Mouse (Mus musculus) layer of hippocampus, adult 11-12 months (tissue): ENCODE data around the gene Nr6a1.
A peak's percentile ranks its signal among the peaks of the same experiment; 100 is the strongest.

ENCODE experiments used
- DNase-seq: peaks from one replicate; pipeline ENCODE4 v3.0.0; 2022; ENCODE audit warnings: low spot score

Gene Nr6a1

DNA sequence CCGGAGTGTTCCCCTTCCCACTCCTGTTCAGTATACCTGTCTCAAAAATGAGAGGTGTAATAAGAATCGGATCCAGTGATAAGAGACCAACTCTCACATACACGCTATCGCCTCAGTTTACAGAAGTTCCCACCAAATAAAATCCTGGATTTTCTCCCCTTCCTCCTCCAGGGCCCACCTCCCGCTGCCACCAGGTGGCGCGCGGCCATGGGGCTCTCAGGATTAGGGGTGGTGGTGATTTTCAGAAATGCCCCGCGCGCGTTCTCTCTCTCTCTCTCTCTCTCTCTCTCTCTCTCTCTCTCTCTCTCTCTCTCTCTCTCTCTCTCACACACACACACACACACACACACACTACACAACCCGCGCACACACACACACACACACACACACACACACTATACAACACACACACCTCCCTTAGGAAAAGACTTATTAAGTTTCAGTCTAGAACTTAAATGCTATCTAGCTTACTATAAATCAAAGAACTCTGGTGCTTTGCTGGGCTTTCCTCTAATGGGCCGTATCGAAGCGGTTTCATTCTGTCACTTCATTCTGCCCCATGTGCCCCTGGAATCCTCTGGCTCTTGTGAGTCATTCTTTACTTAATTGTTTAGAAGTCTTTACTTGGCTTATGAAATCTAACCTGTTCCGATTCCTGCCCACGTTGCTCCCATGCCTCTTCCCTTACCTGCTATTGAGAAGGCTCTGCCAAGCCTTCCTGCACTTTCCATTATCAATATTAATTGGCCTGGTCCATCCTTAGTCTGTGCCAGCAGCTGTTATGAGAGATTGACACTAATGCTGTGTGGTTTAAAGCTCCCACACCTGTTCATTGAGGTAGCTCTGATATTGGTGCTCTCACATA lies at the start of gene Nr6a1:
TSS of gene Nr6a1 (minus strand) at position 574 of the 865 bp plus-strand sequence.
- DNase-seq: peak; percentile 72

DNA sequence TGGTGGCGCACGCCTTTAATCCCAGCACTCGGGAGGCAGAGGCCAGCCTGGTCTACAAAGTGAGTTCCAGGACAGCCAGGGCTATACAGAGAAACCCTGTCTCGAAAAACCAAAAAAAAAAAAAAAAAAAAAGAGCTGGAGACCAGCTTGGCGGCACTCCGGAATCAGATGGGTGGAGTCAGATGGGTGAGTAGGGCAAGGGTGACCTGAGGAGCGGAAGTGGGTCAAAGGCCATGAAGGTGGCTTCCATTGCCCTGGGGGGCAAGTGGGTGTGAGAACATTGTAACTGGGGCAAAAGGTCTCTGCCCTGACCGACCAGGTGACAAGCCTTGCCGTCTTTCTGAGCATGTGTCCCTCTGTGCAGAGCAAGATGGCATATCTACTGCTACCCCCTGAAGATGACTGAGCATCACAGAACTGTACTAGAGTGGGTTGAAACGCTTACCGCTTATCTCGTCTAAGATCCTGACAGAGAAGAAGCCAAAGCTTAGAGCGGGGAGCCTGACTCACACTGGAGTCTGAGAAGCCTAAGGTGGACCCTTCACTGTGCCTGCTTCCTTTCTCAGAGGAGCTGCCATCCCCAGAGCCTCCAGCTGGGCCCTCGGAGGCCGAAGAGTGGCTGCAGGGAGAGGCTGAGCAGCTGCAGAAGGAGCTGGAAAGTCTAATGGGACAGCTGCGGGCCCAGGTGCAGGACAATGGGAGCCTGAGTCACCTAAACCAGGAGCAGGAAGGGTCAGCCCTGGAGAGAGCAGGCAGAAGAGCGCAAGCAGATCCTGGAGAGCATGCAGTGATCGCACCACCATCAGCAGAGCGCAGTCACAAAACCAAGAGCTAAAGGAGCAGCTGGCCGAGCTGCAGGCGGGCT lies 48.7 kb upstream of the Nr6a1 start:
- no peak for DNase-seq

DNA sequence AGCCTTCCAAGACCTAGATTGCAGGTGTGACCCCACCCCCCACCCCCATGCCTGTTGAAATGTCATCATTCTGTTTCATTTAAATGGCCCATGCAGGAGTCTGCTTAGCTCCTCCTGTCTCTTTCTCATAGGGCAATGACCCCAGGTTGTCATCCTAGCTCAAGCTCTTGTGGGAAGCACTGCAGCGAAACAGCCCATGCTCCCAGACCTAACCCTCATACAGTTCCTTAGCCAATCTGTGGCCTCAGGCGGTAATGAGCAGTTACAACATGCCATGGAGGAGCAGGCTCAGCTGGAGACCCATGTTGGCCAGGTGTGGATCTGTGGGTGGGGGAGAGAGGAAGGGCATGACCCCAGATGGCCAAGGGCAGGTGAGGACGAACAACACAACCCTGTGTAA lies 47.7 kb upstream of the Nr6a1 start:
- DNase-seq: no peak

DNA sequence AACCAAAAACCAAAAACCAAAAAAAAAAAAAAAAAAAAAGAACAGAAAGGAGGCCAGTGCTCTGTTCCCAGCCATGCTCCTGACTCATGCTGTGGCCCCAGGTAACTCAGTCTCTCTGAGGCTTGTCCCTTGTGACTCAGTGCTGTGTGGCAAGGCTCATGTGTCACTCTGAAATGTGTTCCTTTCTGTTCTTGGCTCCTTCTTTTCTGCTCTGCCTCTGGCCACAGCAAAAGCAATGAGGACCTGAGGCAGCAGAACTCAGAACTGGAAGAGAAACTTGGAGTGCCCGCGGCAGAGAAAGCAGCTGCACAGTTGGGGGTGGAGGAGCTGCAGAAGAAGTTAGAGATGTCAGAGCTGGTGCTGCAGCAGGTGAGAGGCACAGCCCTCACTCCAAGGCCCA lies 46.7 kb upstream of the Nr6a1 start:
- DNase-seq: no peak

DNA sequence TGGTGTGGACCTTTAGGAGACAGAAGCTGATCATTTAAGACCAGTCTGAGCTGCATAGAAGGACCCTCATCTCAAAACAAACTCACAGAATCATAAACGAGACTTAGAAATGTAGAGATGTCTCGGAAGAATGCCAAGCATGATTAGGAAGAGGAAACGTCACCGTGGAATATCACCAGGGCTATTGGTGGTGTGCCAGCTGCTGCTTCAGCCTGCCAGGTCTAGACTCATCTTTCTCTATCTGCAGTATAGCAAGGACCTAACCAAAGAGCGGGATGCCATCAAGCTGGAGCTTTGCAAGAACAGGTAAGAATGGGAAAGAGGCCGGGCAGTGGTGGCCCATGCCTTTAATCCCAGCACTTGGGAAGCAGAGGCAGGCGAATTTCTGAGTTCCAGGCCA lies 46.2 kb upstream of the Nr6a1 start:
- DNase-seq: no peak

DNA sequence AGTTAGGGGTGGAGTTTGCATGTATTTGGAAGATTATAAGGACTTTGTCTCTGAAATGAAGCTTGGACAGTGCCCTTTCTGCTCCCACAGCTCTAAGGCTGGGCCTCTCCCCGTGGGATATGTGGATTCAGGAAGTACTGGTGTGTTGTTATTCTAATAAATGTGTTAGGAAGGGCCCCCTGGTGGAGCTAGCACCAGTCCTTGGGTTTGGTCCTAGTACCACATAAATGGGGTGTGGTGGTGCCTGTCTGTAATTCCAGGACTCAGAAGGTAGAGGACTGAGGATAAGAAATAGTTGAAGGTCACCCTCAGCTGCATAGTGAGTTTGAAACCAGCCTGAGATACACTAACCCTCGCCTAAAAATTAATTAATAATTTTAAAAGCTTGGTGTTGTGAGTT lies 45.7 kb upstream of the Nr6a1 start:
- DNase-seq: no peak

DNA sequence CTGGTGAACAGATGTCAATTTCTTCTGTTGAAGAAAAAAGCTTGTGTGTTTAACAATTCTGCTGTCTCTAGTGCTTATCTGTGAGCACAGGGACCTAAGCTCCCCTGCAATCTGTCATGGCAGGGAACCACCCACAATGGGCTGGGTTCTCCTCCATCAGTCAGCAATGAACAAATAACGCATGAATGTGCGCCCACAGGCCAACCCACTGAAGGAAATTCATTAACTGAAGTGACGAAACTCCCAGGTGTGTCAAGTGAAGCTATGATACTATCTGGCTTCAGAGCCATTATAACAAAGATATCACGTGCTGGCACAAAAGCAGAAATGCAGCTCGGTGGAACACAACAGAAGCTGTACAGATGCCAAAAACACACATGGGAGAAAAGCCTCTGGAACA lies 42.6 kb upstream of the Nr6a1 start:
- DNase-seq: no peak

DNA sequence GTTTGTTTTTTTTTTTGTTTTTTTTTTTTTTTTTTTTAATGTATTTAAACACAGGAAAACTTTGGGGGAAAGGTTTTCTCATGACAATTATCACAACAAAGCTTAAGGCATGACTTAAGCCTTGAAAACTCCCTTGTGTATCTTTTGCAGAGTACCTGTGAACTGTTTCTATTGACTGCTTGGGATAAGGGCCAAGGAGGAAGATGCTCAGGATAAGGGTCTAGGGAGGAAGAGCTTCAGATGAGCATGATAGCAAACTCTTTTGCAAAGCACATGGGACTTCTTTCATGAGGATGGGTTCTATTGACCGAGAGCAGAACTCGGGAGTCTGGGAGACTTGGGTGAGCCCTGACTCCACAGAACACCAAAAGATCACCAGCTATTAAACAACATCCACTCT lies 42.2 kb upstream of the Nr6a1 start:
- DNase-seq: no peak

DNA sequence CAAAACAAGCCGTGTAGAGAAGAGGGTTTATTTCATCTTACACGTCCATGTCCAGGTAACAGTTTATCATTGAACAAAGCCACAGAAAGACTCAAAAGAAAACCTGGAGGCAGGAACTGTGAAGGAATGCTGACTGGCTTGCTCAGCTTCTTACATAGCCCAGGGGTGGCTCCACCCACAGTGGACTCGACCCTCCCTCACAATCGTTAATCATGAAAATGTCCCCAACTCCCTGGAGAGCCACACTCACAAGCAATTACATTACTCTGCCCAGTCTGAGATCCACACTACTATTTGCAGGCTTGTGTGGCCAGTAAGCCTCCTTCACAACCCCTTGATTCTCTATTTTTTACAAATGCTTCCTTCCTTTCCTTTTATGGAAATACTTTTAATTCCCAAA lies 36.7 kb upstream of the Nr6a1 start:
- no peak for DNase-seq

DNA sequence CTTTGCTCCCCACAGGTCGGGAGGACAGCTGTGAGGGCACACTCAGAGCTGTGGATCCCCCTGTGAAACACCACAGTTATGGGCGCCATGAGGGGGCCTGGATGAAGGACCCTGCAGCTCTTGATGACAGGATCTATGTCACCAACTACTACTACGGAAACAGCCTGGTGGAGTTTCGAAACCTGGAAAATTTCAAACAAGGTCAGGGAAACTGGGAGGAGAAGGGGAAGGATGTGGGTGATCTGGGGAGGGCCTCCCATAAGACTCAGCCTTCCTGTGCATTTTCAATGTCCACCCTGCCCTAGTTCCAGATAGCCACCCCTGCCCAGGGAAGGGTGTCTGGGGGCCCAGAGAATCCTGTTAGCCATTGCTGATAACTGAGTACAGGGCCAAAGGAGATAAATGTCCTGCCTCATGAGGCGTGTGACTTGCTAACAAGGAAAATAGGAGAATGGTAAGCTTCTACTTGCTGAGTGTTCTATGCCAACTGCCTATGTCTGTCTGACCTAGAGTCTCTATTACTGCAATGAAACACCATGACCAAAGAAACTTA lies 30.3 kb upstream of the Nr6a1 start:
- no peak for DNase-seq

DNA sequence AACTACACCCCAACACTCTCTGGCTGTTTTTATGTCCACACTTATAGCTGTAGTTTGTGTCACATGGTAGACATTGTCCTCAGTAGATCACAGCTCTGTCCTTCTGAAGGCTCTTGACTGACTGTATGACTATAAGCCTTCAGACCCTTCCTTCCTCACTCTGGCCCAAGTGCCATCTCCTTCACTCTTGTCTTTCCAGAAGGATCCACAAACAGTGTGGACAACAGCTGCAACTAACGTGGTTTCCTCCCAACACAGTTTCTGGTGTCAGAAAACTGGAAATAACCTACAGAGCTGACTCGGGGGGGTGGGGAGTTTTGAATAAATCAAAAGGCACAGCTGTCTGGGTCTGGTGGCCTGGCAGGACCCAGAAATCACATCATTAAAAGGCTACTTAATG lies 28.6 kb upstream of the Nr6a1 start:
- DNase-seq: no peak

DNA sequence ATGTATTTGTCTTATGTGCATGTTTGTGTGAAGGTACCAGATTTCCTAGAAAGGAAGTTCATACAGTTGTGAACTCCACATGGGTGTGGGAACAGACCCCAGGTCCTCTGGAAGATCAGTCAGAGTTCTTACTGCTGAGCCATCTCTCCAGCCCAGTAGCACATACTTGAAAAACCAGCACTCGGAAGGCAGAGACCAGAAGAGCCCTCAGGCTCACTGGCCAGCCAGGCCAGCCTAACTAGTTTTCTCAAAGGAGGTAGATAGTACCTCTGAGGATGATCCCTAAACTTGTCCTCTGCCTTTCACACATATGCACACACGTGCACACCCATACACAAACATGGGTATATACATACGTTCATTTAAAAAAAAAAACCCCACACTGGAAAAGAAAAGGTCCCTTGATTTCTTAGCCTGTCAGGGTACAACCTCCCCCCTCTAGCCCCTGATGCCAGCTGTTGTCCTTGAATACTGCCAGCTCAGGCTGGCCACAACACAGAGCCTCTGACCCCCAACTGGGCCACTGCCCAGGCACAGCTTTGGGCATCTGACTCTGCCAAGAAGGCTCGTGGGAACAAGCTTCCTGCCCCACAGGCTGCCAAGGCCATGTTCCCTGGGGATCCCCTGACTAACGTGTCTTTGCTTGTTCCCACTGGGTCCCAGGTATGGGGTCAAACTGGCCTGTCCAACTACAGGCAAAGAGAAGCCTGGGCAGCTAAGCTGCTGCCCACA lies 25.8 kb upstream of the Nr6a1 start:
- peak; percentile 64 for DNase-seq

DNA sequence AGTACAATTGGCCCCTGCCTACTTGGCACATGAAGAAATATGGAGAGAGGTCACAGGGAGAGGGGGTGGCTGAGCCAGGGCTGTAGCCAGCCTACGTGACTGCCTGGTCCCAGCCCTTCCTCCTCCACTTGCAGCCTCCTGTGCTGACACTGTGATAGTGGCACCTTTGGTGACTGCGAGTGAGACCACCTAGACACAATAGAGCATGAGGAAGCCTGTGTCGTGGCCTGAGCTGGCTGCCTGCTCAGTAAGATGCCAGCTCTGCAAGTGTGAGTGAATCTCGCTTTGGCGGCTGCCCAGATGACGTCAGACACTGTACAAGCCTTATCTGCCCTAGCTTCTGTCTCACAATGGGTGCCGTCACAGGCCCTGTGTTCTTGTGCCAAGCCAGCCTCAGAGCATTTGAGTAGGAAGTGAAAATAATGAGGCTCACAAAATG lies 22.8 kb upstream of the Nr6a1 start:
- peak; percentile 90 for DNase-seq

DNA sequence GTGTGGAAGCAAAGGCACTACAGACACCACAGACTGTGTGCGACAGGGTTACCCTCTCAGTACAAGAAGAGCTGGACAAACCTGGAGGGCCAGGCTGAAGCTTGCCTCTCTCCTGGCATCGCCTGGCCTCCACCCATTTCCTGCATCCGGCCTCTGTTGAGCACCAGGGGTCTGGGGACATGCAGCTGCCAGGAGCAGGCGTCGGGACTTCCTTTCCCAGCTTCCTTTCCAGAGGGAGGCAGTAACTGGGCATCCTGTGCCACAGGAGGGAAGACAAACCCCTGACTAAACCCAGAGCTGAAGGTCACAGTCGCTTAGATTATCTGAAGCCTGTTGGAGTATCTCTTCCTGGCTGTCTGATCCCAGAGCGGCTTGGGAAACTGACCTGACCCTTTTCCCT lies 20.1 kb upstream of the Nr6a1 start:
- no peak for DNase-seq

DNA sequence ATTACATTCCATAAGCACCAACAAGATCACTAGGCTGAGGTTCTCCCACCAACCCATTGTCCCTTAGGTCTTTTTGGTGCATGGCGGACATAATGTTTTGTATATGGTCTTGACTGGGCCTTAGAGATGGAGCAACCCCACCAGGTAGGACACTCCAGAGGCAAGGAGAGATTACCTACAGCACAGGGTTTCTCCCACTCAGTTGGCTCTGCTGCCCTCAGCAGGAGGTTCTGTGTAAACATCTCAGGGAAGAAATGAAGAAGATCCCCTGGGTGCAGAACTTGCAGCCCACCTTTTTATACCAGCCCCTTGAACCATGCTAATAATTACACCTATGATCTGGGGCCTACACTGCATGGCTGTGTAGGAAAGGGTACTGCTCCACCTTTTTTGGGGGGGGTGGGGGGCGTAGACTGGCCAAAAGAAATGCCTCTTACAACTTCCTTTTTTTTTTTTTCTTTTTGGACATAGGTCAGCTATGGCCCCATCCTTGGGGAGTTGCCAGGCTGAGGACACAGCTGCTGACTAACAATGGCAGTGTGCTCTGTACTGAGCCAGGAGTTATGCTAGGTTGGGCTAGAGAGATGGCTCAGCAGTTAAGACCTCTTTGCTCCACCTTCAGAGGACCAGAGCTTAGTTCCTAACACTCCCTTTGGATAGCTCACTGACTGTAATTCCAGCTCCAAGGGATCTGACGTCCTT lies 17.1 kb upstream of the Nr6a1 start:
- no peak for DNase-seq

DNA sequence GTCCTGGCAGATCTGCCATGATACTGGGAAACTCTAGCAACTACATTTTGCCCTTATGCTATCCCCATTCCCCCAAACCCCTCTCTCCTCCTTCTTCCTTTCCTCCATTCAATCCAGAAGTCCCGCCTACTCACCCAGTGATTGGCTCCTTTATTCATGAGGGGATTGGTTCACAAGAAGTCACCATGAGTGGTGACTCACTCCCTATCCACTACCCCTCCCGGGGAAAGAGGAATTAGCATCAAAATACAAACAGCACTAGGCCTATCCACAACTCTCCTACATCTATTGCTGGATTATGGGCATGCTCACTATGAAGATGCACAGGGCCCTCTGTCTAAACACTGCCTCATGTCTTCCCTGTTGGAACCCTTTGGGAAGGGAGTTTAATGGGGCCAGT lies 16.5 kb upstream of the Nr6a1 start:
- DNase-seq: no peak

DNA sequence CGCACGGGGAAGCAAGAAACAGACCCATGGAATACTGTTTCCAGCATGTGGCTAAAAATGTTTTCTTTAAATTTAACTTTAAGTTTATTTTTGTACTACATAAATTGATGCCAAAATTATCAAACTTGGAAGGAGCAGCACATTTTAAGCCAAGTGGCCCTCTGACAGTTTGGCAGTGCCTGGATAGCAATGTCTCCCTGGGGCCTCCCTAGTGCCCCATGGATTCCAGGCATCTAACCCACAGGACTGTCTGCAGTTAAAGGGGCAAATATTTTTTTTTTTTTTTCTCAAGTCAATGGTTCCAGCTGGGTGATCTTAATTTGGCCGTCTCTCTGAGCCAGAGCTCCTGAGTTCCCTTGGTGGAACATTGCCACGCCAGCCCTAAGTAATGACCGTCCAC lies 15.7 kb upstream of the Nr6a1 start:
- no peak for DNase-seq

DNA sequence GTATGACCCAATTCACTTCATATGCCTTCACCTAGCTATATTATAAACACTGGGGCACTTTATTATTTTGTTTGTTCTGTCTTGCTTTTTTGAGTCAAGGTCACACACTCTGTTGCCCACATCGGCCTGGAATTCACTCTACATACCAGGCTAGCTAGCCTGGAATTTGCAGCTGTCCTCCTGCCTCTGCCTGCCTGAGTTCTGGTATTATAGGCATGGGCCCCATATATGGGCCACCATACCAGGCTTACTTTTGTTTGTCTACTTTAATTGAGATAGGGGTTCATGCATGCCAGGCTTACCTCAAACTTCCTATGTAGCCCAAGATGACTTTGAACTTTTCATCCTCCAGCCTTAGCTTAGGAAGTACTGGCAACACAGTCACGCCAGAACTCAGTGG lies 14.4 kb upstream of the Nr6a1 start:
- DNase-seq: no peak

DNA sequence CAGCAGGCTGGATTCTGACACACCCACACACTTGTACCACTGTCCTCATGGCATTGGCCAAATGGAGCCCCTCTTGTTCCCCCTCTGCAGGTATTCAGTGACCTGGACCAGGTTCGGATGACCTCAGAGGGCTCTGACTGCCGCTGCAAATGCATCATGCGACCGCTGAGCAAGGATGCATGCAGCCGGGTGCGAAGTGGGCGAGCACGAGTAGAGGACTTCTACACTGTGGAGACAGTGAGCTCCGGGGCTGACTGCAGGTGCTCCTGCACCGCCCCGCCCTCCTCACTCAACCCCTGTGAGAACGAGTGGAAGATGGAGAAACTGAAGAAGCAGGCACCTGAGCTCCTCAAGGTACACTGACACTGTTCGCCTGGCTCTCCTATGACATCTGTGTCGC lies 13.9 kb upstream of the Nr6a1 start:
- no peak for DNase-seq

DNA sequence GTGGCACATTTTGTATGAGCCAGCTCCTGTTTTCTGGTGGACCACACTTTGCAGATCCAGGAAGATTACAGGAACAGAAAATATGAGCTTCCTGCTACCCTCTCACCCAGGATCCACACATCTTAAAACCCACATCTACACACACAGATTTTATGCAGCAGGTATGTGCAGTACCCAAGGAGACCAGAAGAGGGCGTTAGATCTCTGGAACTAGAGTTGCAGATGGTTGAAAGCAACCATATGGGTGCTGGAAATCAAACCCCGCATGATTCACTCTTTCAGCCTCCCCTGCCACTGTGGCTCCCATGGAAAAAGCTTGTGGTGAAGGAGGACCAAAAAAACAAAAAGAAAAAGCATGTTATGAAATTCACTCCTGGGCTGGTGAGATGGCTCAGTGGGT lies 11.6 kb upstream of the Nr6a1 start:
- DNase-seq: no peak

DNA sequence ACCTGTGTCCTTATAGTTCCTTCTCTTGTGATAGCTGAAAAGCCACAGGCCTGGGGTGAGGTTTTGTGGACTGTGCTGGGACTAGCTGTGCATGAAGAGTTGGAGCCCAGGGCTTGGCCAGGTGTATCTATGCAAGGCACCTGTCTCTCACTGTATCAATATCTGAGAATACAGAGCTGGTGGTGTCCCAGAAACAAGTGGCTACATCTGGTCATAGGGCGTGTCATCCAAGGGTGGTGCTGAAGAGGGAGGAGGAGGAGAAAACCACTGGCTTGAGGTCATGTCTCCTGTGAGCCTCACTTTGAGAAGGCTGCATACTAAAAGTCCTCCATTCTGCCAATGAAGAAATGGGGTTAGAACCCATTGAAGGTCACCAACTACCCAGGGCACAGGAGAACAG lies 10.5 kb upstream of the Nr6a1 start:
- DNase-seq: no peak

DNA sequence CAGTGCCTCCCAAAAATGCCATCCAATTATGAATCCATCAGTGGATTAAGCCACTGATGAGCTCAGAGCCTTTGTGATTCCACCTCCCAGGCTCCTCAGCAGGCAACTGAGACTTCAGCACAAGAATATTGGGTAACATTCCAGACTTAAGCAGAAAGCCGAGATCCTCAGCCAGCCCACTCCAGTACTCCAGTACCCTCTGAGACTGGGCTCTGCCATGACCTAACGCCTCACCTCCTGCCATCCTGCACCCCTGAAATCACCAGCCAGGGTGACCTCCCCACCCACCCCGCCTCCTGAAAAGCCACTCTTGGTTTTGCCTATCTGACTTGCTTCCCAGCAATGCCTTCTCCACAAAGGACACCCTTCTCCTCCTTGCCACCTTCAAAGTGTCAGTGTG lies 9.9 kb upstream of the Nr6a1 start:
- no peak for DNase-seq
